Mouse (Mus musculus) cortical plate, adult 2 months (tissue): ENCODE data around the gene Polr2h. TPM values are rescaled to one million over a fixed set of nuclear protein-coding genes. Genes with fewer than 3 reads are reported as not detected.
A peak's percentile ranks its signal among the peaks of the same experiment; 100 is the strongest.

Source experiments
- H3K27ac ChIP-seq: fragments of 200-500 bp; 2 replicates; pipeline ENCODE4 v1.5.1; 2012; ENCODE audit warnings: low read length, control low read depth, inconsistent platforms; ENCODE audit not compliant: insufficient read depth
- H3K4me1 ChIP-seq: fragments of 200-500 bp; 2 replicates; pipeline ENCODE4 v1.6.1; 2011; ENCODE audit warnings: low read length; ENCODE audit not compliant: control insufficient read depth, insufficient read depth
- H3K4me3 ChIP-seq: fragments of 200-500 bp; 2 replicates; pipeline ENCODE4 v1.5.1; 2011; ENCODE audit warnings: mild to moderate bottlenecking, low read length, control low read depth; ENCODE audit not compliant: insufficient read depth
- CTCF ChIP-seq: fragments of 200-500 bp; IDR thresholded peaks from 2 replicates; pipeline ENCODE4 v1.5.1; 2011; ENCODE audit warnings: mild to moderate bottlenecking, control low read depth, low read length; ENCODE audit not compliant: insufficient read depth; ENCODE audit errors: extremely low read depth
- POLR2A ChIP-seq: fragments of 200-500 bp; IDR thresholded peaks from 2 replicates; pipeline ENCODE4 v1.6.1; 2011; ENCODE audit warnings: mild to moderate bottlenecking, low read length, control low read depth; ENCODE audit not compliant: insufficient read depth; ENCODE audit errors: extremely low read depth
- polyA plus RNA-seq: library from polyadenylated mRNA; depleted of rRNA; stranded (reverse); fragments of >200 nt; gene quantifications from 2 replicates; pipeline ENCODE4 v1.2.3, GENCODE M21; 2012

The Polr2h gene
- polyA plus RNA-seq, 1 experiment = 53.1 TPM

- Histone ChIP-seq H3K4me3 (no peak overlapping the region), H3K4me1 (no peaks in the 10 kb centered on the region; the same call in 1 of the 2 replicates), H3K27ac (no peak overlapping the region)
- TF ChIP-seq CTCF (peak; percentile 33; the same call in 1 of the 2 replicates), POLR2A (0 out of 2 replicates have a peak, but pooled peaks have one; percentile 14)
Observed at GRCm38 (mm10) chr16:20708939-20709734, 8.3 kb upstream of the Polr2h start.

- TF ChIP-seq CTCF (no peak), POLR2A (no peak; the same call in 1 of the 2 replicates)
- no peak overlapping the region for H3K27ac ChIP-seq
- no peak overlapping the region for H3K4me3 ChIP-seq
- peaks cover 1% of the 10 kb centered on the region; the same call in 1 of the 2 replicates for H3K4me1 ChIP-seq
Observed at GRCm38 (mm10) chr16:20710370-20710769, 7.1 kb upstream of the Polr2h start.

DNA sequence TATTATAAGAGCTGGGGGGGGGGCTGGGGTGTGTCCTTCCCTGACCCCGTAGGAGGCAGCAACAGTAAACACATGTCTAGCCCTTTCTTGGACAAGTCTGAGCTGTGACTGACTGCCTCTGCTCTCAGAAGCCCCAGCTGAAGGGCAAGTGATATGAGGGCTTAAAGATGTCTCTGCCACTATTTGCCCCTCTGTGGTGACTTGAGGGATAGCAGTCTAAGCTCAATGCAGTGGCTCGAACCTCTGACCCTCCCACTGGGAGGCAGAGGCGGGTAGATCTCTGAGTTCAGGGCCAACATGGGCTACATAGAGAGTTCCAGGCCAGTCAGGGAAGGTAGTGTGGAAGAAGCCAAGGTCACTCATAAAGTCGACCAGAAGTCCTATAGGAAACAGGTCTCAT, 6.7 kb upstream of the Polr2h start:
- no peak overlapping the region for H3K4me3 ChIP-seq
- TF ChIP-seq CTCF = no peak
- no peak for TF ChIP-seq POLR2A
- H3K27ac ChIP-seq = no peak overlapping the region
- H3K4me1 ChIP-seq = peaks cover 1% of the 10 kb centered on the region; the same call in 1 of the 2 replicates

DNA sequence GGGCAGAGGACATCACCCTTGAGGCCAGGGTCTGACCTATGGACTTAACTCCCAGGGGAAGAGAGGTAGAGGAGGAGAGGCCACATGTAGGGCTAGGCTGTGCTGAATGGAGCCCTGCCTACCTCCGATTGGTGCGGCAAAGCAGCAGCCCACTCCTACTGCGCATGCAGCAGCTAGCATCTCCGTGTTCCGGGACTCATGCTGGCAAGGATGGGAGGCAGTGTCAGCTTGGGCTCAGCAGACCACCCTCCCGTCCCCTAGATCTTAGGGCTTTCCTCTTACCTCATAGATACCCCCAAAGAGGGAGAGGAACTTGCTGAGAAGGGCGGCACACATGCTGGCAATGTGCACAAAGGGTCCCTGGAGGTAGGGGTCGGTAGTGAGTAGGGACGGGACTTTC, 5.3 kb upstream of the Polr2h start:
- Histone ChIP-seq H3K27ac (no peak overlapping the region), H3K4me1 (peaks cover 1% of the 10 kb centered on the region; the same call in 1 of the 2 replicates), H3K4me3 (no peak overlapping the region; the same call in 1 of the 2 replicates)
- TF ChIP-seq CTCF (no peak), POLR2A (no peak)

- H3K4me1 ChIP-seq = peaks cover 1% of the 10 kb centered on the region; the same call in 1 of the 2 replicates
- TF ChIP-seq CTCF (no peak), POLR2A (no peak)
- peak overlapping the region; percentile 72; the same call in 1 of the 2 replicates for H3K4me3 ChIP-seq
- H3K27ac ChIP-seq = no peak overlapping the region
Observed at GRCm38 (mm10) chr16:20712889-20713288, 4.6 kb upstream of the Polr2h start.

DNA sequence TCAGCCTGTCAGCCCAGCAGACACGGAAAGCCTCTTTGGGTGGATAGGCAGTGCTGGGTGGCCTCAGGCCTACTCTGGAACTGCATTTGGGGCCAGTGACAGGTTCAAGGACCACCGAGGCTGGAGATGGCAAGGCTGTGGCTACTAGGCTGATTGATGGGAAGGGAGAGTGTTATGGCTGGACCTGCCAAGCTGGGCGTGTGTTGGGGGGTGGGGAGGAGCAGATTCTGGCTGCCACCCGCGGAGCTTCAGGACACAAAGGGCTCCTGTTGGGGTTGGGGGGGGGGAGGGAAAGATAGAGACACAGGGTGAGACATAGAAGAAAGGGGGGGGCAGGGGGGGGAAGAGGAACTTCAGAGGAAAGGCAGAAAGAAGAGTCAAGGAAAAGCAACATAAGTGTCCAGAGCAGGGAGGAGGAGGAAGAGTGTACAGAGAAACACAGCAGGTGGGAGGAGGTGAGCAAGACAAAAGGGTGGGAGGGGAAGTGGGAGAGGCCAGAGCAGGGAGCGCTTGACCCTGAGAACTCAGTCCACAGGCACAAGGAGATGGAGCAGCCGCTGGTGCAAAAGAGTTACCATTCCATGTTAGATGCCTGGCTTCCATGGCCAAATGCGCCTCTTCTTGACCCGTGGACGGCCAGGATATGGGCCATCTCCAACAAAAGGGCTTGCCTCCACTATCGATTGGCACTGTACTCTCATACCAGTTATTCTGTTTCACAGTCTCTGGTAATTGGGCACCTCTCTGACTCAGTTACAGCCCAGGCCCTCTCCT, 3.0 kb upstream of the Polr2h start:
- TF ChIP-seq POLR2A = no peak
- Histone ChIP-seq H3K4me3 (peak overlapping the region; percentile 72), H3K4me1 (peaks cover 1% of the 10 kb centered on the region; the same call in 1 of the 2 replicates), H3K27ac (no peak overlapping the region)

DNA sequence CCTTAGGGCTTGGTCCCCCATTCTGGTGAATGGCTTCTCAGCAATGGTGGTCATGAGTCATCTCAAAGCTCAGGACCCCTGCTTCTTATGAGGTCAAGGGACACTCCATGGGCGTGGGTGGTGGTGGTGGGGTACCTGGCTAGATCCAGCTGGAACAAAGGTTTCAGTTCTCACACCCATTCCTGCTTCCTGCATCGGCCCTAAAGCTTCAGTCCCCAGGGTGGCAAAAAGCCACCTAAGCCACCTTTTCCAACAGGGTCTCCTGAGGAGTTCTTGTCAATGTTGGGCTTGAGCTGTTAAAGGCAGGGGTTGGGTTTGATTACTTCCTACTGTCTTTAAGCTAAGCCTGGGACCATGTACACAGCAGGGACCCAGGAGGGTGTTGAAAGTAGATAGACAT, 2.3 kb upstream of the Polr2h start:
- H3K4me1 ChIP-seq = peaks cover 1% of the 10 kb centered on the region; the same call in 1 of the 2 replicates
- H3K27ac ChIP-seq = no peak overlapping the region
- TF ChIP-seq POLR2A = no peak
- TF ChIP-seq CTCF = no peak
- H3K4me3 ChIP-seq = peak overlapping the region; percentile 72

DNA sequence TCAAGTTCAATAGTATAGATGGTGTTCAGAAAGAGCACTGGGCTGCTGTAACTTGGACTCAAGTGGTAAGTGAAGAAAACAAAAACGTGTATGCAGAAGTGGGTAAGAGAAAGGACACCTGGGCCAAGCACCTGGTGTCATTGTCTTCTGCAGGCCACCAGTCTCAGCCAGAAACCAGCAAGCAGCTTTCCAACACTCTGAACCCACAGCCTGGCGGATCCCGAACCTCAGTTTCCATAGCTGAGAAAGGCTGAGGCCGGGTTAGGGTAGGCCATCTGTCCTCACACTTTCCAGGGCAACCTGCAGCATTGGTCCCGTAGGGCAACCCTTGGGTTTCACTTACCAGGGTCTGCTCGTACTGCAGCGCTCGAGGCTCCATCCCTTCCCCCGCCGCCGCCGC, 1.9 kb upstream of the Polr2h start:
- peak overlapping the region; percentile 88 for H3K27ac ChIP-seq
- H3K4me3 ChIP-seq = peak overlapping the region; percentile 72
- H3K4me1 ChIP-seq = peaks cover 1% of the 10 kb centered on the region; the same call in 1 of the 2 replicates
- TF ChIP-seq POLR2A = no peak
- TF ChIP-seq CTCF = no peak

- Histone ChIP-seq H3K4me1 (peaks cover 1% of the 10 kb centered on the region; the same call in 1 of the 2 replicates), H3K27ac (peak overlapping the region; percentile 88), H3K4me3 (peak overlapping the region; percentile 72)
- TF ChIP-seq POLR2A (peak; percentile 43; the same call in 1 of the 2 replicates), CTCF (no peak)
Observed at GRCm38 (mm10) chr16:20715976-20716840, 1.3 kb upstream of the Polr2h start.
